Mouse (Mus musculus) embryonic facial prominence, embryonic 11.5 days (tissue): ENCODE measurements at regions not wholly inside any gene's neighbourhood (a gene's known extent, or its start where the extent isn't known, plus 50 kb on each side); places are given as distances from the start of the nearest gene placed in this dataset.

Source experiments
- ATAC-seq: fragments of 200-750 bp; cut with Nextera tagmentation; replicated peaks from 2 replicates; pipeline ENCODE4 v1.8.0; 2017; ENCODE audit warnings: low read depth; ENCODE audit not compliant: insufficient number of reproducible peaks, low FRiP score, low TSS enrichment
- DNase-seq: peaks from one replicate; pipeline ENCODE4 v3.0.0-alpha.2; 2015; ENCODE audit warnings: low spot score
- H3K27ac ChIP-seq: fragments of 300-500 bp; sonication (generic); replicated peaks from 2 replicates; pipeline ENCODE4 v1.5.1; 2014; ENCODE audit warnings: mild to moderate bottlenecking, low read depth, low read length, control low read depth
- H3K27me3 ChIP-seq: fragments of 300-500 bp; sonication (generic); 2 replicates; pipeline ENCODE4 v1.6.1; 2014; ENCODE audit warnings: mild to moderate bottlenecking, low read length, moderate library complexity, mixed read lengths; ENCODE audit not compliant: control insufficient read depth, insufficient read depth
- H3K36me3 ChIP-seq: fragments of 300-500 bp; sonication (generic); replicated peaks from 2 replicates; pipeline ENCODE4 v1.6.1; 2014; ENCODE audit warnings: low read depth, mild to moderate bottlenecking, low read length, moderate library complexity, mixed read lengths; ENCODE audit not compliant: control insufficient read depth, insufficient read depth
- H3K4me1 ChIP-seq: fragments of 300-500 bp; sonication (generic); 2 replicates; pipeline ENCODE4 v1.6.1; 2014; ENCODE audit warnings: low read length, mixed read lengths; ENCODE audit not compliant: control insufficient read depth, insufficient read depth
- H3K4me2 ChIP-seq: fragments of 300-500 bp; sonication (generic); 2 replicates; pipeline ENCODE4 v1.6.1; 2014; ENCODE audit warnings: low read depth, mild to moderate bottlenecking, control low read depth, low read length, moderate library complexity
- H3K4me3 ChIP-seq: fragments of 300-500 bp; sonication (generic); 2 replicates; pipeline ENCODE4 v1.5.1; 2014; ENCODE audit warnings: low read depth, low read length, control low read depth
- H3K9ac ChIP-seq: fragments of 300-500 bp; sonication (generic); replicated peaks from 2 replicates; pipeline ENCODE4 v1.6.1; 2014; ENCODE audit warnings: mild to moderate bottlenecking, control low read depth, low read length
- H3K9me3 ChIP-seq: fragments of 300-500 bp; sonication (generic); replicated peaks from 2 replicates; pipeline ENCODE4 v1.6.1; 2016; ENCODE audit warnings: mild to moderate bottlenecking, low read length, inconsistent platforms, mixed read lengths; ENCODE audit not compliant: control insufficient read depth
- WGBS: fragments of 180-500 bp; shearing (Covaris S2); extraction: QIAGEN DNeasy Blood & Tissue Kit; methylation state at CpG from one replicate; pipeline ENCODE4 v1.1.7; 2014; 5-methylcytosine and 5-hydroxymethylcytosine counted together

DNA sequence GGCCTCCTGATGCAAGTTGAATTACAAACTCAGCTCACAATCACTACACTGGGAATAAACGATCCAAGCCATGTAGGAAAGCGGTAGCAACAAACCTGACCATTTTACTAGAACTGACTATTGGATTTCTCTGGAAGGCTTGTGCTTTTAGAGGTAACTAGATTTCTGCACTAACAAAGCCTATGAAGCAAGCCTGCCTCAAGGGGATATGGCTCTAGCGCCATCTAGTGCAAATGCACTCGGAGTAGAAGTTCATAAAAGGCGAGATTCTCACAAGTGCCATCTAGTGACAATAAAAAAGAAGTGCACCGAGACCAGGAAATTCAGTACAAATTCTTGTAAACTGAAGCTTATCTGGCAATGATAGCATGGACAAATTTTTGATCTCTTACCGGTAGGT, 364.9 kb upstream of the Fmr1 start:
- peak; percentile 82 for DNase-seq
- Histone ChIP-seq H3K27me3 (no peaks in the 10 kb centered on the region), H3K4me2 (no peak overlapping the region), H3K4me3 (no peak overlapping the region), H3K9ac (no peak overlapping the region), H3K4me1 (no peaks in the 10 kb centered on the region), H3K9me3 (no peaks in the 10 kb centered on the region), H3K36me3 (no peaks in the 10 kb centered on the region), H3K27ac (no peak overlapping the region)
- ATAC-seq = no peak
- WGBS = 22% methylated on average over 7 of the region's 7 CpGs
